Mouse (Mus musculus) gastrocnemius, postnatal 10 days (tissue): Measurements from ENCODE around the gene Srd5a1. TPM values are rescaled to one million over a fixed set of nuclear protein-coding genes. Genes with fewer than 3 reads are reported as not detected.

Experiments used
- DNase-seq: peaks from one replicate; pipeline ENCODE4 v3.0.0; 2021; ENCODE audit warnings: mixed read lengths
- total RNA-seq, 2 experiments: library from RNA; stranded (reverse); gene quantifications; 2 replicates each; pipeline ENCODE4 v1.2.3; 2021

Gene Srd5a1
- total RNA-seq, 2 experiments from 2014 or later, result 2.7 to 3.3 TPM

DNA sequence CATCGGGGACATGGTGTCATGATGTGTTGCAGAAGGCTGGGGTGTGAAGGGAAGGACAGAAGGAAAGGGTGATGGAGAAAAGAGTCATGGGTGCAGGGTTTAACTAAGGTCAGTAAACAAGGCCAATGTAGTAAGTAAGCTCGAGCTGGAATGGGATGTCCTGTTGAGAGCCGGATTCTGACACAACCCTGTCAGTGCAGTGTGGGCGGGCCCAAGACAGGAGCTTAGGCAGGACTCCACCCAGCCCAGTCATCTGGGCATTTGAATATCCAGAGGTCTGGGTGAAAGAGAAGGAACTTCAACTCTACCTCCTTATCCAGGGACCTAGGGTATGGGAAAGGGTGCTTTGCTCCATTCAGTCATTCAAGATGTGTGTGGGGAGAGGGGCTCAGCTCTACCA lies 72.9 kb downstream of the Srd5a1 start:
- peak; percentile 33 for DNase-seq

DNA sequence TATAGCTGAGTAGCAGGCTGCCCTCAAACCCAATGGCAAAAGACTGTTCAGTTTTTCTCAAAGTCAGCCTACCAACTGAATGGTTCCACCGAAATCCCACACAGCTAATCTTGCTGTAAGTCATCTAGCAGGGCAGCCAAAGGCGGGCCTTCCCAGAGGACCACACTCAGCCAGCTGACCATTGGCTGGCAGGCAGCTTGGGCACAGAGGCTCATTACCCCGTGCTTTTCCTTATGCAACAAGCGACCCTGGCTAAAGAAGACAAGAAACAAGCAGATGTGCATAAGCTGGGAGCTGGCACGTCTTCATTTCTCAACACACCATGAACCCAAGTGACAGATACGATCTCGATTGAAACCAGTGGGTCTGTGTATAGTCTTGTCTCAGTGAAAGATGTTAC lies 73.9 kb downstream of the Srd5a1 start:
- DNase-seq, result no peak

DNA sequence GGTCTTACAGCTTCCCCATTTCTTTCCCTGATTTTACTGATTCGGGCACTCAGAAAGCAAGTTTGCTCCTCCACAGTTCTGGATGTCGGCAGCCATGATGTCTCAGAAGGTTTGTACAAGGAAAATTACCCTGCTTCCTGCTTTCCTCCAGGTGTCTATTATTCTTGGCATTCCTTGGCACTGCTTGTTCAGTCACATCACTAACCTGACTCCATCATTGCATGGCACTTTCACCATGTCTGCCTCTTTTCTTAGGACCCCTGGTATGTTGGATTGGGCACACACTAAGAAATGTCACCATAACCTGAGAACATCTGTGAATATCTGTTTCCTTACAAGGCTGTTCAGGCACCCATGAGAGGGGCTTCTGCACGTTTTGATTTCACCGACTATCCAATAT lies 75.2 kb downstream of the Srd5a1 start:
- no peak for DNase-seq

GRCm38 (mm10) chr13:69534654-69535551 lies 76.3 kb downstream of the Srd5a1 start:
- peak; percentile 99 for DNase-seq

GRCm38 (mm10) chr13:69534334-69534653 lies 76.9 kb downstream of the Srd5a1 start, which contains the start of gene Tent4a:
TSS of gene Tent4a (minus strand) at chr13:69534617.
- DNase-seq, result no peak

DNA sequence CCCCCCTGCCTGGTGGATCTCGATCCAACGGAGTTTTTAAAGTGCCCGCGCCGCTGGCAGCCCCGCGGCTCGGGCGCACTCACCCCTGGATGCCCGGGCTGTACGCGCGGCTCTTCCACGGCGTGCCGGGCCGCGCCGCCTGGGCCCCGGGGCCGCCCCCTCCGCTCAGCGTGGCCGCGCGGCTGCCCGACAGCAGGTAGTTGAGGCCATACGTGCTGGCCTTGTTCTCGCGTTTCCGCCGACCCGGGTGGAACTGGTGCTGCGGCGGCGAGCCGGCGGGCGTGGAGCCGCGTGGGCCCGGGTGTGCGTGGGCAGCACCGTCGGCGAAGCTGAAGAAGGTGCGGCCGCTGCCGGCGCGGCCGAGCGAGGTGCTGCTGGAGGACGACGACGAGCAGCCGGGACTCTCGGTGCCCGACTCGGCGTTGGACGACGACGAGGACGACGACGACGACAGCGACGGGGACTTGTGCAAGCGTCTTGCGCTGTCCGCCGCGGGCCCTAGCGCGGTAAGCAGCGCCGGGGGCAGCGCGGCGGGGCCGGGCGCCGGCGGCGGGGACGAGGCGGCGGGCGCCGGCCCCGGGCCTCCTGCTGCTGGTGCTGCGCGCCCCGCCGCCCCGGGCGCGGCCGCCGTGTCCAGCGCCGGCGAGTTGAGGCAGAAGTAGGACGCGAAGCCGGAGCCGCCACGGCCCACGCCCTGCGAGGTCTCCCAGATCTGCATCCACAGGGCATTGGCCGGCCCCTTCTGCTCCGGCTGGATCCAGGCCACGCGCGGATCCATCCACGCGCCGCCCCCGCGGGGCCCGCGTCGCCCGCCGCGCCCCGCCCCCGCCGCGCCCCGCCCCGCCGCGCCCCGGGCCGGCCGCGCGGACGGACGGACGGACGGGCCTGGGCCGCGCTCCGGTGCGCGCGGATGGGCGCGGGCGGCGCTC lies 77.6 kb downstream of the Srd5a1 start, which contains the start of gene Nsun2:
Gene Nsun2 (plus strand): TSS at position 342 of the 929 bp plus-strand sequence.
- peak; percentile 71 for DNase-seq

DNA sequence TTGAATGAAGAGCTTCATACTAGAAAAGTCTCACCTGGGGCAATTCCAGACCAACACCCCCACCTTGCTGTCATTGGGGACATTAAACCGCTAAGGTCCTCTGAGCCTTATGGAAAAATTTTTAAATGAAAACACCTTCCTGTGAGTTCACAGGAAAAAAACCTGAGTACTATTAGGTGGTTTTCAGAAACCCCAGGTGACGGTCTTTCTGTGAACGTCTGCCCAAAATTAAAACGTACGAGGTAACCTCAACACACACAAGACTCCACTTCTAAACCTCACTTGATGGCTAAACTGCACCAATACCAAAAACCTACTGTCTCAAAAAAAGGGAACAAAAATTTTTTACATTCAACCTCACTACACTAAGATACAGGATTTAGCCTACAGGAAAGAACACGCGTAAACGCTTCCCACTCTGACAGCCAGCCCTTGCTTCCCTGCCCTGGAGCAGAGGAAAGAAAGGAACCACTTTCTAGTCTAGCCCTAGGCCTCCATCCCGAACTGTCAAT lies 78.3 kb downstream of the Srd5a1 start:
- DNase-seq, result no peak

DNA sequence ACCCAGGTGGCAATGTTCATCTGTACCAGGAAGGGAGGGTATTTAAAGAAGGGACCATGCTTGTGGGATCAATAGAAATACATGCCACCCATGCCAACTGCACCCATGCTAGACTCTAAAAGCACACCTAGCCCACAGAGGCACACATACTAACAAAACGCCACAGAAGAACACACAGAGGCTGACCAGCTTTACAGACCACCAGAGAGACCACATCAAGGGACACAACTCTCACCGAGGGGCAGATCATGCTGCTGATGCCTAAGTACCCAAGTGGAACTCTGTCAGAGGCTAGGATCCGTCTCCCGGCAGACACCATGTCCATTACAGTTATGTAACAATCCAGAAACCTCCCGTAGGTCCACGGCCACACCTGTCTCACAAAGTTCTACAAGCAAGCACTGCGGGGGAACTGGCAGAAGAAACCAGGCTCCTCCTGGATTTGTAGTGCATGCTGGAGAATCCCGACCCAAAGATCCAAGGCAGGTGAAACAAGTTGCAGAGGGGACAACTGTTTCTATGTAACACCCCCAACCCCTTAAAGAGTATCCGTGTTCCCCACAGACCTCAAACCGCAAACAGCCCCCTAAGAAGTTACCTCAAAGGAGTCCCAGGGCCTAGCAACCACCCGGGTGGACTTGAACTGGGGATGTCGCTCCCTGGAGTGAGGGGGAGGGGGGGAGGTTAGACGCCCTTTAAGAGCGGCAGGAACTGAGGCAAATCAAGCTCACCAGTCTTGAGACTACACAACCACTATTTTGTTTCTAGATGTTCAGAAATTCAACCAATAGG lies 78.9 kb downstream of the Srd5a1 start:
- DNase-seq, result no peak

DNA sequence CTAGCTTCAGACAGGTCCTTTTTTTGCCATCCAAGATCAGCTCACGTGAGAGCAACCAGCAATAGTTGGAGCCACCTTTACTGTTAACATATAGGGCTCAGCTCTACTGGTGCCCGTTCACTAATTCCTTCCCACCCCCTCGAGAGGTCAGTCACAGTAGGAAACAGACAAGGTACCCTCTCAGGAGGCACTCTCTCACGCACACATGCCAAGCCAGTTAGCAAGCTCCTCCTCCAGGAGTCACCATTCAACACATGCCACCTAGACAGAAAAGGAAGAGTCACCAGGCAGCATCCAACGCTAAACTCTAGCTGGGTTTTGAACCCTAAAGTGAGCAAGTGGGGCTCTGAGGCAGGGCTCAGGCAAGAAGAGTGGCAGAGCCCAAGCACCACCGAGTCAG lies 79.8 kb downstream of the Srd5a1 start:
- no peak for DNase-seq

GRCm38 (mm10) chr13:69530951-69531350 lies 80.3 kb downstream of the Srd5a1 start:
- DNase-seq, result no peak

GRCm38 (mm10) chr13:69530156-69530555 lies 81.1 kb downstream of the Srd5a1 start:
- no peak for DNase-seq

DNA sequence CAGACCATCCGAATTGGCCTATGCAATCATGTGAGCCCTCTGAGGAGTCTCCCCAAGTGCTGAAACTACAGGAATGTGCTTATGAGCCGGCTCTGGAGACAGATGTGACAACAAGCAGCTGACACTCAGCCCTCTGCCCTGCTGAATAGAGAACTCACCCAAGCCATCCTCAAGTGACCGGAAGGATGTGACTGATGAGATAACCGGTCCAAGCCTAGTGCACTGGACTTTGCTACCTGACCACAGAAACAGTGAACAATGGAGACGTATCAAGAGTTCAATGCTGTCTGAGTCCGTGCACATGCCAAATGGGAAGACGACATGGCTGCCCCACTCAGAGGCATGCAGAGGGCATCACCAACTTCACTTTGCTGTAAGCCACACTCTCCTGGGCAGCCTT lies 82.7 kb downstream of the Srd5a1 start:
- DNase-seq, result no peak

DNA sequence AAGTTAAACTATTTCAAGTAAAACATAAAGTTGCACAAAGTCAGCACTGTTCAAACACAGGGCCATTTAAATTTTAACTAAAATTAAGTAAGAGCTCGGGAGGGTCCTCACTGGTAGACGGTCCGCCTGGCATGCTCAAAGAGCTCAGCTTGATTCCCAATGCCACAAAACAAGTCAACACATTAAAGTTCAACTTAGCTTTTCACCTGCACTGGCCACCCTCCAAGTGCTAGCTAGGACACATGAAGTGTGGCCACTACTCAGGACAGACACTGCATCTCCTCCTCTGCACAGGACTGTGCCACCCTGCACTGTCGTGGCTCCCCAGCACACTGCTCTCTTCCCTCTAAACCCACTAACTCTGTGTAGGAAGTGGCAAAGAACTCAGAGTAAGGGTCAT lies 85.4 kb downstream of the Srd5a1 start:
- DNase-seq, result no peak

DNA sequence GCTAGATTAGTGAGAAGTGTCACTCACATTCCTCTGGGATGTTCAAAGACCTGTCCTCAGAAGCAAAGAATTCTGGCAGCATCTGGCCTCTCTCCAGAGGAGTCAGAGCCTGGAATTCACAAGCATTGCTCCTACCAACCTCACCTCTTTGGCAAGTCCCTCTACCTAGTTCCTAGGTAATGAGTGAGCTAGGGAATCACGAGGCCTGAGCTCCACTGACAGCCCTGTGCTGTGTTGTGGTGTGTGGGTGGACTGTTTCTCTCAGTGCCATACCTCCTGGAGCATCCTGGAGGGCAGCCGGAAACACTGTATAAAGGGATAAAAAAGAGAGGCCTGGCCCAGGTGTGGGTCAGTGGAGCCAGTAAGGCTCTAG lies 87.1 kb downstream of the Srd5a1 start:
- DNase-seq, result no peak

Other genes with a start within 250 kb of the Srd5a1 start
- gene Nsun2, start 77.7 kb downstream of the Srd5a1 start, total RNA-seq, result 10 to 100 TPM; 42.8 to 50.4 TPM
- gene Tent4a, start 76.8 kb downstream of the Srd5a1 start, total RNA-seq, result 10 to 100 TPM; 11.6 to 14.3 TPM
- 1 to 10 TPM in 1 of 2 experiments, under 1 TPM in 1; 0.70 to 1.0 TPM for gene Ube2ql1, start 128.4 kb upstream of the Srd5a1 start, total RNA-seq
- 10 to 100 TPM; 19.8 to 27.4 TPM for gene Med10, start 191.0 kb upstream of the Srd5a1 start, total RNA-seq